Mouse (Mus musculus) neural tube, embryonic 11.5 days (tissue): Measurements from ENCODE around the gene Znrd1. TPM values are rescaled to one million over a fixed set of nuclear protein-coding genes. Genes with fewer than 3 reads are reported as not detected.
A peak's percentile ranks its signal among the peaks of the same experiment; 100 is the strongest.

Source experiments
- ATAC-seq: fragments of 200-750 bp; cut with Nextera tagmentation; 2 replicates; pipeline ENCODE4 v1.8.0; 2017; ENCODE audit warnings: moderate number of reproducible peaks, mild to moderate bottlenecking, moderate TSS enrichment, moderate library complexity; ENCODE audit not compliant: insufficient read depth, low FRiP score, low TSS enrichment
- DNase-seq: peaks from one replicate; pipeline ENCODE4 v3.0.0-alpha.2; 2015; ENCODE audit warnings: low spot score
- H3K27ac ChIP-seq: fragments of 300-500 bp; sonication (generic); 2 replicates; pipeline ENCODE4 v1.5.1; 2014; ENCODE audit warnings: low read depth, mild to moderate bottlenecking, low read length
- H3K27me3 ChIP-seq: fragments of 300-500 bp; sonication (generic); 2 replicates; pipeline ENCODE4 v1.6.1; 2014; ENCODE audit warnings: mild to moderate bottlenecking, low read length, mixed read lengths; ENCODE audit not compliant: control insufficient read depth, insufficient read depth
- H3K36me3 ChIP-seq: fragments of 300-500 bp; sonication (generic); 2 replicates; pipeline ENCODE4 v1.6.1; 2014; ENCODE audit warnings: mild to moderate bottlenecking, low read length, moderate library complexity, mixed read lengths; ENCODE audit not compliant: control insufficient read depth, insufficient read depth
- H3K4me1 ChIP-seq: fragments of 300-500 bp; sonication (generic); 2 replicates; pipeline ENCODE4 v1.6.1; 2014; ENCODE audit warnings: low read length, mixed read lengths; ENCODE audit not compliant: control insufficient read depth, insufficient read depth
- H3K4me2 ChIP-seq: fragments of 300-500 bp; sonication (generic); 2 replicates; pipeline ENCODE4 v1.6.1; 2014; ENCODE audit warnings: low read depth, mild to moderate bottlenecking, moderate library complexity
- H3K4me3 ChIP-seq: fragments of 300-500 bp; sonication (generic); 2 replicates; pipeline ENCODE4 v1.5.1; 2014; ENCODE audit warnings: low read depth, low read length
- H3K9ac ChIP-seq: fragments of 300-500 bp; sonication (generic); 2 replicates; pipeline ENCODE4 v1.6.1; 2014; ENCODE audit warnings: mild to moderate bottlenecking, low read length
- H3K9me3 ChIP-seq: fragments of 300-500 bp; sonication (generic); 2 replicates; pipeline ENCODE4 v1.6.1; 2016; ENCODE audit warnings: low read length; ENCODE audit not compliant: control insufficient read depth
- WGBS: fragments of 180-500 bp; shearing (Covaris S2); extraction: QIAGEN DNeasy Blood & Tissue Kit; methylation state at CpG from one replicate; pipeline ENCODE4 v1.1.7; 2014; 5-methylcytosine and 5-hydroxymethylcytosine counted together
- polyA plus RNA-seq: library from polyadenylated mRNA; unstranded; fragments of >200 nt; fragmentation: Nextera tagmentation; extraction: Ambion mirVana; gene quantifications from 2 replicates; pipeline ENCODE4 v1.2.1, GENCODE M21; 2014

The Znrd1 gene
- 84.7 and 90.2 TPM in 2 replicates for polyA plus RNA-seq

DNA sequence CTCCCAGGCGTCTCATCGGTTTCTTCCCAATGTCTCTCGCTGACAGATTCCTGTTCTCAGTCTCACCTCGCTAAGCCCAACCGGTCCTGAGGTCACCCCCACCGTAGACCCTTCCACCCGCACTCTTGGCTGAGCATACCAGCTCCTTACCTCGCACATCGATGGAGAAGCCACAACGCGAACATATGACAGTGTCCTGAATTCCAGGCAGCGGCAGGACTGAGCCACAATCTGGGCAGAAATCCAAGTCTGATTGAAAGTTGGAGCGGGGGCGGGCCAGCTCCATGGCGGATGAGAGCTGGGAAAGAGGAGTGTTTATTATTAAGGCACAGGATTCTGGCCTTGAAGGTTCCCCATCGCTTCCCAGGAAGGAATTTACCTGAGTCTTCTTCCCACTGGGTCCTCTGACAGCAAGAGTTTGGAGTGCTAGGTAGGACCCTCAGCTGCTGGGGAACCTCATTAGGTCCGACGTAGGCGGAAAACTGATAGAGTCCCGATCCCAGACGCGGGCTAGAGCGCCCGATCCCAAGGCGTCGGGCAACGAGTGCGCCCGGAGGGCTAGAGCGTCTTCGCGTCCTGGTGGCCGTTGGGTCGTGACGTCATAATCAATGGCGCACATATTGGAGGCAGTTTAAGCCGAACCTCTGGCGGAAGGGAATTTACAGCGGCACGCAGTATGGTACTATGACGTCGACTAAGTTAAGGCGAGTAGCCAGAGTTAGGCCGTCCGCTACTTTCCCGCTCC is at the start of gene Znrd1, which contains the start of gene Znrd1as:
Znrd1 (minus strand) TSS at position 561 of the 745 bp plus-strand sequence.
Znrd1as (plus strand) TSS at position 594 of the 745 bp plus-strand sequence.
- ATAC-seq (peak; percentile 97), DNase-seq (peak; percentile 98)
- peaks cover 11% of the 10 kb centered on the region for H3K4me1 ChIP-seq
- no peaks in the 10 kb centered on the region for H3K9me3 ChIP-seq
- H3K4me2 ChIP-seq: peak within 1 kb of the TSS; percentile 81
- peak within 1 kb of the TSS; percentile 74 for H3K4me3 ChIP-seq
- H3K27ac ChIP-seq: no peak within 1 kb of the TSS
- H3K27me3 ChIP-seq: no peaks in the 10 kb centered on the region
- peak within 1 kb of the TSS; percentile 76 for H3K9ac ChIP-seq
- under 1% methylated on average over 46 of the region's 46 CpGs for WGBS
- no peaks in the 10 kb centered on the region for H3K36me3 ChIP-seq

DNA sequence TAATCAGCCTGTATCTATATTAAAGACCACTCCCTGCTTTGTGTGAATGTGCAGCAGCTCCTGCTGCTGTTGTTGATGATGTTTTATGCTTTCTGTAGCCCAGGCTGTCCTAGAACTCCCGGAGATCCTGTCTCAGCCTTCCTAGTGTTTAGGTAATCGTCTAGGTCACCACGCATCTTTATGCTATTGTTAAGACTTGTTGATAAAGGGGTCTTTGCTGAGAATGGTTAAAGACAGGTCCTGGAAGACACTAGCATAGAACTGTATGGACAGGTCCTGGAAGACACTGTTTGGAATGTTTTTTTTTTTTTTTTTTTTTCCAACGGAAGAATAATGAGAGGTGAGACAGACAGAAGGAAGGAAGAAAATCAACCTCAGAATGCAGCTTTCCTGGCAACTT is 45.0 kb upstream of the Znrd1 start:
- ATAC-seq: no peak
- H3K27ac ChIP-seq: no peak overlapping the region
- 56% methylated on average over 4 of the region's 4 CpGs for WGBS
- H3K27me3 ChIP-seq: no peaks in the 10 kb centered on the region
- peak overlapping the region; percentile 96 for H3K9ac ChIP-seq
- peak overlapping the region; percentile 79 for H3K4me2 ChIP-seq
- peak overlapping the region; percentile 74 for H3K4me3 ChIP-seq
- H3K4me1 ChIP-seq: 0 out of 2 replicates have a peak, but pooled peaks cover 4% of the 10 kb centered on the region
- H3K36me3 ChIP-seq: no peaks in the 10 kb centered on the region
- H3K9me3 ChIP-seq: no peaks in the 10 kb centered on the region
- no peak for DNase-seq

DNA sequence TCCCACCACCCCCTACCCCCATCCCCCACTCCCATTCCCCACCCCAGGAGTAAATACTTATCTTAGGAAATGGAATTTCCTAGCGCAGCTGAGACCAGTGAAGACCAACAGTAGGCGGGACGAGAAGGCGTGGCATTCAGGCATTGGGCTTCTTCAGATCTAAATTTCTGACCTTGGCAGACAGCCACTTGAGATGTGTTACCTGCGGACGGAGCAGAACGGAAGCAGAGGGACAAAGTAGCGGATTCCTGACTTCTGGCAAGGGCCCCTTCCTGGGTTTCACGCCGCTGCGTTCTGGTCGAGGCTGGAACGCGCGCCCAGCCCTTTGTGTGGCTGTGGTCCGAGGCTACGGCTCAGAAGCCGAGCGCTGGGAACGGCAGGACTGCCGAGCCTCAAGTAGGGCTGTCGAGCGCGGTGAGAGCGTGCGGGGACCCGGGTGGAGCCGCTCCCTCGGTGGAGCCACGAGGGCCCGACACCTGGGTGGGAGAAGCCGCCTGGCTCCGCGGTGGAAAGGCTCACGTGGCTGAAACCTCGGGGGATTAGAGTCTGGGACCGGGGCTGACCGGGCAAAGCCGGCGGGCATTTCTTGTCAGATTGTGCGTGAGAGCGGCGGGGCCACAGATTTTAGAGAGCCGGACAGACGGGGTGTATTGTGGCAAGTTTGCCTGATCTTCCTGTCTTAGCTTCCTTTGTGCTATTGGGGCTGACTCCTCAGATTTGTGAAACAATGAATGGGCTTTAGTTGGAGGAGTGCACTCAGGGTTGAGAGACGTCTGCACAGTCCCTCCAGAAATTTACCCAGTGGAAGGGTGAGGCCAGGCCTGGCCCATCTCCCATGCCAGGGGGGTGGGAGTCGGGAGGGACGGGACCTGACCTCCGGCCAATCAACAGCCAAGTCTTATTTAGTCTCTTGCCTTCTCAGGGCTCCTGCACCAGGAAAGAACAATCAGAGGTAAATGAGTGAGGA is 44.3 kb upstream of the Znrd1 start:
- 0 out of 2 replicates have a peak, but pooled peaks cover 4% of the 10 kb centered on the region for H3K4me1 ChIP-seq
- H3K9me3 ChIP-seq: no peaks in the 10 kb centered on the region
- H3K9ac ChIP-seq: peak overlapping the region; percentile 96
- H3K36me3 ChIP-seq: no peaks in the 10 kb centered on the region
- no peaks in the 10 kb centered on the region for H3K27me3 ChIP-seq
- H3K4me2 ChIP-seq: peak overlapping the region; percentile 79
- H3K4me3 ChIP-seq: peak overlapping the region; percentile 74
- peak; percentile 79 for DNase-seq
- H3K27ac ChIP-seq: peak overlapping the region; percentile 84
- 1% methylated on average over 49 of the region's 49 CpGs for WGBS
- peak; percentile 82 for ATAC-seq

DNA sequence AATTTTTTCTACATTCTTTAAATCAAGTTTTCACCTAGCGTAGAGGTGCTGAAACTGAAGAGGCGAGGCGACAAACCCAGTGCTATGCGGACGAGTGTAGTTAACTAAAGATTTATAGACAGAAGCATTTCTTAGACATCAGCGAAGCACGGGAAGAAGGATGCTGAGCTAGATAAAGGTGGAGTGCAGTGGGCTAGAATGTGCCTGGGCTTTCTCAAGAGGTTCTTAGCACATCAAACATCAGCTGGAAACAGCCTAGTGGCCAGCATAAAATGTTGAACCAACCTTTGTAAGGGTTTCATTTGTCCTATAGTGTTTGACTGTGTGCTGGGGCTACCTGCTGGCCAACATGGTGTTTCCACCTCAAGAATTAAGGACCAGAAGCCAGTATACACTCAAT is 42.5 kb upstream of the Znrd1 start, which contains the start of gene Zfp57:
Zfp57 (plus strand) TSS at position 301 of the 400 bp plus-strand sequence.
- Histone ChIP-seq H3K9ac (no peak within 1 kb of the TSS), H3K4me3 (peak within 1 kb of the TSS; percentile 74; the same call in 1 of the 2 replicates), H3K4me2 (peak within 1 kb of the TSS; percentile 79; the same call in 1 of the 2 replicates), H3K9me3 (no peaks in the 10 kb centered on the region), H3K4me1 (0 out of 2 replicates have a peak, but pooled peaks cover 4% of the 10 kb centered on the region), H3K27ac (no peak within 1 kb of the TSS), H3K36me3 (no peaks in the 10 kb centered on the region), H3K27me3 (no peaks in the 10 kb centered on the region)
- 95% methylated on average over 7 of the region's 7 CpGs for WGBS
- ATAC-seq (no peak), DNase-seq (no peak)

DNA sequence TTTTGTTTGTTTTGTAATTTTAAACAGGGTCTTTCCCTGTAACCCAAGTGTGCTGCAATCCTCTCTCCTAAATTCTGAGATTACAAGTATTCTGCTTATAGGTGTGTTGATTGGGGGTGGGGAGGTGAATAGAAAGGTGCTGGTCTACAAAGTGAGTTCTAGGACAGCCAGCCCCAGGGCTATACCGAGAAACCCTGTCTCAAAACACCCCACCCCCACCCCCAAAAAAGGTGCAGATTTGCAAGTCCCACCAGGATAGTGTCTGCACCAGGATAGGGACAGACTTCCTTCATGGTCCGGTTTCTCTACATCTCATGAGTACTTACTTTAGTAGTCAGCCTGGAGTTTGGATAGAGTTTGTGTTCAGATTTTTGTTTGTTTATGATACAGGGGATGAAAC is 40.1 kb upstream of the Znrd1 start:
- 84% methylated on average over 2 of the region's 2 CpGs for WGBS
- H3K36me3 ChIP-seq: no peaks in the 10 kb centered on the region
- H3K9me3 ChIP-seq: no peaks in the 10 kb centered on the region
- no peak overlapping the region for H3K4me3 ChIP-seq
- H3K27ac ChIP-seq: no peak overlapping the region
- no peak overlapping the region for H3K4me2 ChIP-seq
- no peak overlapping the region for H3K9ac ChIP-seq
- no peaks in the 10 kb centered on the region for H3K27me3 ChIP-seq
- ATAC-seq: no peak
- no peak for DNase-seq
- no peaks in the 10 kb centered on the region for H3K4me1 ChIP-seq

DNA sequence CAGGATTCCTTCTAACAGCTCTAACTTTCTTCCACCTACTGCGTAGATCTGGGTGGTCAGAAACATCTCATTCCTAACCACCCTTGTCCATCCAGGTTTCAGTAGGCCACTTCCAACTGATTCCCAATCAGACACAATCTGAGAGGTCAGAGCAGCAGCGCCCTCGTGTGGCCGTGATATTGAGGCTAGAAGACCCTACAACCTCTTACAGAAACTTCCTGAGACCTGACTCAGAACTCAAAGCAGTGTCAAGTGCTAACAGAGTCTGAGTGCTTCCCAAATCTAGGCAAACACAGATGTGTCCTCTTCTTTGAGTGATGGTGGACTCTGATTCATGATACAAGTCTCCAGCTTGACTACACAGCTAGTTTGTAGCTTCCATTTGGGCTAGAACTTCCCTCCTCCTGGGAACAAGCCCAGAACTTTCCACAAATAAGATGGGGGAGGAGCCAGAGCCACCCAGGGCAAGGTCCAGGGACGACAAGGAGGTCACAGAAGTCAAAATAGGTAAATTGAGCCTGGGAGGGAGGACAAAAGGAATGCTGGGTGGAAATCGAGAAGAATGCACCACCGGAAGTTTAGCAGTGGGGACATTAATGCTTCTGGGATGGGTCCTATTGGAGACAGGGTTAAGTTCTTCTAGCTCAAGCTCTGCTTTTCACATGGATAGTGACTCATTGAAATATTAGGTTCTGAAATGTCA is 38.8 kb upstream of the Znrd1 start:
- H3K9ac ChIP-seq: no peak overlapping the region
- H3K27me3 ChIP-seq: no peaks in the 10 kb centered on the region
- peak; percentile 84 for DNase-seq
- no peak overlapping the region for H3K4me2 ChIP-seq
- no peaks in the 10 kb centered on the region for H3K9me3 ChIP-seq
- no peaks in the 10 kb centered on the region for H3K4me1 ChIP-seq
- H3K36me3 ChIP-seq: no peaks in the 10 kb centered on the region
- no peak; the same call in 1 of the 2 replicates for ATAC-seq
- H3K27ac ChIP-seq: no peak overlapping the region
- no peak overlapping the region for H3K4me3 ChIP-seq
- 30% methylated on average over 7 of the region's 7 CpGs for WGBS

DNA sequence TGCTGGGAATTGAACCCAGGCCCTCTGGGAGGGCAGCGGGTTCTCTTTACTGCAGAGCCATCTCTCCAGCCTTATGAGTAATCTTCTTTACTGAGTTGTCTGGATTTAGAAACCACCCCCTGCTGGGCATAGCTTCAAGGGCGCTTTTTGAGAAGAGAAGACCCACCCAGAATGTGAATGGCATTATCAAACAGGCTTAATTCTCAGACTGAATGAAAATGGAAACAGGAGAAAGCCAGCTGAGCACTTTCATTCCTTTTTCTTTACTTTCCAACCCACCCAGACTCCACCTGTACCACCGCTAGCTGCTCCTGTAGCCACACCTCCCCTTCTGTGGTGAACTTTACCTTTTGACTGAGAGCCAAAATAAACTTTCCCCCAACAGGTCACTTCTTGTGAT is 37.1 kb upstream of the Znrd1 start:
- Histone ChIP-seq H3K27me3 (no peaks in the 10 kb centered on the region), H3K27ac (no peak overlapping the region), H3K4me2 (no peak overlapping the region), H3K9me3 (no peaks in the 10 kb centered on the region), H3K4me1 (no peaks in the 10 kb centered on the region), H3K36me3 (no peaks in the 10 kb centered on the region), H3K4me3 (no peak overlapping the region), H3K9ac (no peak overlapping the region)
- DNase-seq: no peak
- no peak for ATAC-seq
- WGBS: 72% methylated on average over 3 of the region's 3 CpGs

DNA sequence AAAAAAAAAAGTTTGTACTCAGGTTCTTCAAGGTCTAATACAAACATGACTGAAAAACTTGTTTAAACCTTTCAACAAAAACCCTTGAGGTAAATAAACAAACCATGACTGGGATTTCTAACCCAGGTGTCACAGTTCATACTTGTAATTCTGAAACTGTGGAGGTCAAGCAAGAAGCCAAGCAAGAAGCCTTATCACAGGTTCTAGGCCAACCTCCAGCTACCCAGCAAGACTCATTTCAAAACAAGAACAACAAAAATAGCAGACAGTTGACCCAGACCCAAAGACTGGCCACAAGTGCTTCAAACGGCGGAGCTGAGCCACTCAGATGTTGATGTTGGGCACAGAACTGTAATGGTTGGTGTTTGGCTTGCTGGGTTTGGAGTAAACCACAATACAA is 36.2 kb upstream of the Znrd1 start:
- Histone ChIP-seq H3K9ac (no peak overlapping the region), H3K27me3 (peaks cover 1% of the 10 kb centered on the region), H3K36me3 (no peaks in the 10 kb centered on the region), H3K27ac (no peak overlapping the region), H3K4me2 (no peak overlapping the region), H3K4me3 (no peak overlapping the region), H3K4me1 (no peaks in the 10 kb centered on the region), H3K9me3 (no peaks in the 10 kb centered on the region)
- no peak for DNase-seq
- no peak for ATAC-seq
- WGBS: 94% methylated on average over 2 of the region's 2 CpGs
